Mouse (Mus musculus): ENCODE data around the gene Dusp8. TPM values are rescaled to one million over a fixed set of nuclear protein-coding genes. Genes with fewer than 3 reads are reported as not detected.
"Not testable (repeated sequence)": the region's sequence is repeated elsewhere in the genome, so short reads cannot be mapped to it uniquely, and the experiment has no call there.

The Dusp8 gene
- polyA plus RNA-seq (2014; fragmentation: Nextera tagmentation; extraction: Ambion mirVana): 22.6 and 28.1 TPM in 2 replicates

DNA sequence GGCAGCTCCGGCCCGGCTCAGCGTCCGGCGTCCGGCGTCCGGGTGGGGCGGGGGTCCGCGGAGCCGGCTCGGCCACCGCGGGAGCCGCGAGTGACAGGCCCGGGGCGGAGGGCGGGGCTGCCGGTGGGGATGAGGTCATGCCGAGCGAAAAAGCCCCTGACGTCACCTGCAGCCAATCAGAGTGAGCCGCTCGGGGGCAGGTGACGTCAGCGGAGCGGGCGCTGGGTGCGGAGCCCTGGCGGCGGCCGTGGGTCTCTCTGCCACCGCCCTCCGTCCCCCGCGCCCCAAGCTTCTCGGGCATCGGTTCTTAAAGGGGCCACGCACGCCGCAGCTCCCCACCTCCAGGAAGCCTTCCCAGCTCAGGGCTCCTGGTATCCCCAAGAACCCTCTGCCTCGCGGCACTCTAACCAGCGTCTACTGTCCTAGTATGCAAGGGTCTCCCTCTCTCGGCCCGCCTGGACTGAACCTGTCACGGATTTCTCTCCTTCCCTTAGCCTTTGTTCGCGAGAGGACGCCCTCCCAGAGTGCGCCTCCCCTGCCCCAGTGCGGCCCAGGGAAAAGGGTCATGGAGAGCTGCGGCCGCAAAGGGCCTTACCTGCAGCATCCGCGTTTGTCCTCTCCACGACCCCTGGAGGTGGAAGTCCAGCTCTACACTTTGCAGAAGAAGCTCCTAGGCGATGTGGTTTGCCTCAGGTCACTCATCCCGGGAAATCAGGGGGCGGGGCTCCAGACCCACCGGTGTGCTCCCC is at the start of gene Dusp8:
Dusp8 (minus strand) TSS at position 661 of the 749 bp plus-strand sequence.
- peaks cover 12% of the 10 kb centered on the region for H3K27me3 ChIP-seq (ENCODE audit: control insufficient read depth, insufficient read depth, low read length)
- under 1% methylated on average over 55 of the region's 63 CpGs for WGBS

DNA sequence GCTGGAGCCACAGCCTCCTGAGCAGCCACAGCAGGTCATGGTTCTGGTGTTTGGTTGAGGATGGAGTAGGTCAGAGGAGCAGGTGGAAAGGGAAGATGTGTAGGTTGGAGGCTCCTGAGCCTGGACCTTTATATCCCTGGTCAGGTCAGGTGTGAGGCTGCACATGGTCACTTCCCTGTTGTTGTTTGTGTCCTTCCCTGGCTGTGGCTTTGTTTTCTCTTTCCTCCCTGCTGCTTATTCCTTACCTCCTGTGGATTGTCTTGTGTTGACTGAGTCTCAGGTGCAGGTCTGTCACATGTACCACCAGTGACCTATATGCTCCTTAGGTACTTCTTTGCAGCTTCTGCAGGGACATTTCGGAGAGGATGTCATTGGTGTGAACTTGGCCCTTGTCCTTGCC is 48.9 kb upstream of the Dusp8 start, which contains the start of gene Gm45337:
Gm45337 (minus strand) TSS at position 101 of the 400 bp plus-strand sequence.
- Histone ChIP-seq H3K9ac (ENCODE audit: low read length) (no peak within 1 kb of the TSS), H3K4me2 (ENCODE audit: low read depth, low read length, severe bottlenecking) (no peak within 1 kb of the TSS), H3K4me3 (ENCODE audit: low read depth, low read length) (no peak within 1 kb of the TSS), H3K9me3 (ENCODE audit: control insufficient read depth, low read length) (no peaks in the 10 kb centered on the region), H3K27me3 (ENCODE audit: control insufficient read depth, insufficient read depth, low read length) (no peaks in the 10 kb centered on the region), H3K36me3 (ENCODE audit: control insufficient read depth, insufficient read depth, low read length) (no peaks in the 10 kb centered on the region), H3K27ac (ENCODE audit: low read depth, low read length) (no peak within 1 kb of the TSS), H3K4me1 (replicated peaks; ENCODE audit: control insufficient read depth, insufficient read depth, low read length) (no peaks in the 10 kb centered on the region)
- 76% methylated on average over 1 of the region's 1 CpGs for WGBS
- ATAC-seq (replicated peaks; ENCODE audit: low FRiP score) (no peak), DNase-seq (ENCODE audit: low spot score) (no peak)

More for the DNA sequence above, at the start of gene Dusp8:
- ATAC-seq (replicated peaks; ENCODE audit: low FRiP score) (peak; percentile 89), DNase-seq (ENCODE audit: low spot score) (peak; percentile 96)
- H3K9me3 ChIP-seq (ENCODE audit: control insufficient read depth, low read length): no peaks in the 10 kb centered on the region
- peaks cover 15% of the 10 kb centered on the region for H3K4me1 ChIP-seq (replicated peaks; ENCODE audit: control insufficient read depth, insufficient read depth, low read length)
- H3K4me2 ChIP-seq (ENCODE audit: low read depth, low read length, severe bottlenecking): peak within 1 kb of the TSS; percentile 94
- H3K9ac ChIP-seq (ENCODE audit: low read length): peak within 1 kb of the TSS; percentile 82
- H3K4me3 ChIP-seq (ENCODE audit: low read depth, low read length): peak within 1 kb of the TSS; percentile 83
- H3K27ac ChIP-seq (ENCODE audit: low read depth, low read length): peak within 1 kb of the TSS; percentile 63
- H3K36me3 ChIP-seq (ENCODE audit: control insufficient read depth, insufficient read depth, low read length): no peaks in the 10 kb centered on the region

GRCm38 (mm10) chr7:142143506-142144010 is 47.9 kb upstream of the Dusp8 start:
- H3K9me3 ChIP-seq (ENCODE audit: control insufficient read depth, low read length); ATAC-seq (replicated peaks; ENCODE audit: low FRiP score); DNase-seq (ENCODE audit: low spot score); H3K27me3 ChIP-seq (ENCODE audit: control insufficient read depth, insufficient read depth, low read length); H3K9ac ChIP-seq (ENCODE audit: low read length); H3K36me3 ChIP-seq (ENCODE audit: control insufficient read depth, insufficient read depth, low read length); H3K27ac ChIP-seq (ENCODE audit: low read depth, low read length); H3K4me2 ChIP-seq (ENCODE audit: low read depth, low read length, severe bottlenecking); H3K4me1 ChIP-seq (replicated peaks; ENCODE audit: control insufficient read depth, insufficient read depth, low read length); H3K4me3 ChIP-seq (ENCODE audit: low read depth, low read length): not testable (repeated sequence)
- WGBS: 62% methylated on average over 1 of the region's 1 CpGs

GRCm38 (mm10) chr7:142140696-142141095 is 45.1 kb upstream of the Dusp8 start:
- Histone ChIP-seq H3K36me3 (ENCODE audit: control insufficient read depth, insufficient read depth, low read length) (no peaks in the 10 kb centered on the region), H3K4me3 (ENCODE audit: low read depth, low read length) (no peak overlapping the region), H3K9ac (ENCODE audit: low read length) (no peak overlapping the region), H3K27me3 (ENCODE audit: control insufficient read depth, insufficient read depth, low read length) (no peaks in the 10 kb centered on the region), H3K9me3 (ENCODE audit: control insufficient read depth, low read length) (no peaks in the 10 kb centered on the region), H3K4me2 (ENCODE audit: low read depth, low read length, severe bottlenecking) (no peak overlapping the region), H3K4me1 (replicated peaks; ENCODE audit: control insufficient read depth, insufficient read depth, low read length) (no peaks in the 10 kb centered on the region), H3K27ac (ENCODE audit: low read depth, low read length) (no peak overlapping the region)
- DNase-seq (ENCODE audit: low spot score) (no peak), ATAC-seq (replicated peaks; ENCODE audit: low FRiP score) (no peak)
- WGBS: 47% methylated on average over 1 of the region's 1 CpGs

DNA sequence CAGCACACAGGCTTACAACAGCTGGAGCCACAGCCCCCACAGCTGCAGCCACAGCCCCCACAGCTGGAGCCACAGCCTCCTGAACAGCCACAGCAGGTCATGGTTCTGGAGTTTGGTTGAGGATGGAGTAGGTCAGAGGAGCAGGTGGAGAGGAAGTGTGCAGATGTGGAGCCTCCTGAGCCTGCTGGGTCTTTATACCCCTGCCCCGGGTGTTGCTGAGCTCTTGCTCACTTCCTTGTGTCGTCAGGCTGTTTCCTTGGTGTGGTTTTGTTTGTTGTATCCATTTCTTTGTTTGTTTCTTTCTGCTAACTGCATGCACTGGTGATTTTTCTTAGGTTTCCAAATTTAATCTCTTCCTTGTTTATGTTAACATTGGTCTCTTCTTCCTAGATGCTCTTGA is 40.3 kb upstream of the Dusp8 start, which contains the start of gene Gm39115:
Gm39115 (minus strand) TSS at position 101 of the 400 bp plus-strand sequence.
- not testable (repeated sequence) for H3K27ac ChIP-seq (ENCODE audit: low read depth, low read length); H3K36me3 ChIP-seq (ENCODE audit: control insufficient read depth, insufficient read depth, low read length); H3K4me1 ChIP-seq (replicated peaks; ENCODE audit: control insufficient read depth, insufficient read depth, low read length); H3K27me3 ChIP-seq (ENCODE audit: control insufficient read depth, insufficient read depth, low read length); DNase-seq (ENCODE audit: low spot score); H3K9me3 ChIP-seq (ENCODE audit: control insufficient read depth, low read length); H3K9ac ChIP-seq (ENCODE audit: low read length); H3K4me3 ChIP-seq (ENCODE audit: low read depth, low read length); H3K4me2 ChIP-seq (ENCODE audit: low read depth, low read length, severe bottlenecking); ATAC-seq (replicated peaks; ENCODE audit: low FRiP score)
- WGBS: 48% methylated on average over 2 of the region's 2 CpGs

- DNase-seq (ENCODE audit: low spot score): no peak
- Histone ChIP-seq H3K27ac (ENCODE audit: low read depth, low read length) (no peak overlapping the region), H3K9me3 (ENCODE audit: control insufficient read depth, low read length) (no peaks in the 10 kb centered on the region), H3K36me3 (ENCODE audit: control insufficient read depth, insufficient read depth, low read length) (no peaks in the 10 kb centered on the region), H3K4me2 (ENCODE audit: low read depth, low read length, severe bottlenecking) (no peak overlapping the region), H3K4me3 (ENCODE audit: low read depth, low read length) (no peak overlapping the region), H3K4me1 (replicated peaks; ENCODE audit: control insufficient read depth, insufficient read depth, low read length) (no peaks in the 10 kb centered on the region), H3K27me3 (ENCODE audit: control insufficient read depth, insufficient read depth, low read length) (no peaks in the 10 kb centered on the region), H3K9ac (ENCODE audit: low read length) (no peak overlapping the region)
- WGBS: 64% methylated on average over 4 of the region's 4 CpGs
- no peak for ATAC-seq (replicated peaks; ENCODE audit: low FRiP score)
Measured at GRCm38 (mm10) chr7:142134206-142134995, 38.8 kb upstream of the Dusp8 start.

DNA sequence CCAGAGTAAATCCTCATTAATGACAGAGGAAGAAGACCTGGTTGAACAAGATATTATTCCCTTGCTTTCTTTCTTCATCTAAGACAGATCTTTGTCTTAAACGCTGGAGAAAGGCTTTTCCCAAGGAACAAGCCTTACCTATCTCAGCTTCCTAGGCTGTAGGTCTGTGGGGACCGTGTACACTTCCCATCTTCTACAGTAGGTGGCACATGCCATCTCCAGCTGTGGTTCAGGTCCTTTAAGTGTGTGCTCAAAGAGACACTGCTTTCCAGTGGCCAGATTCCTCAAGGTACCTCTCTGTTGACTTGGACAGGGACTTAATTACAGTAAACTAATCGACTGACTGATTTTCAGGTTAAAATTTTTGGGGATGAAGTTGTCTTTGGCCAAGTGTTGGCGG is 33.2 kb upstream of the Dusp8 start:
- 75% methylated on average over 4 of the region's 4 CpGs for WGBS
- no peak overlapping the region for H3K27ac ChIP-seq (ENCODE audit: low read depth, low read length)
- H3K4me1 ChIP-seq (replicated peaks; ENCODE audit: control insufficient read depth, insufficient read depth, low read length): no peaks in the 10 kb centered on the region
- H3K9me3 ChIP-seq (ENCODE audit: control insufficient read depth, low read length): no peaks in the 10 kb centered on the region
- no peak overlapping the region for H3K9ac ChIP-seq (ENCODE audit: low read length)
- no peak for ATAC-seq (replicated peaks; ENCODE audit: low FRiP score)
- no peak overlapping the region for H3K4me3 ChIP-seq (ENCODE audit: low read depth, low read length)
- H3K4me2 ChIP-seq (ENCODE audit: low read depth, low read length, severe bottlenecking): no peak overlapping the region
- no peak for DNase-seq (ENCODE audit: low spot score)
- no peaks in the 10 kb centered on the region for H3K36me3 ChIP-seq (ENCODE audit: control insufficient read depth, insufficient read depth, low read length)
- H3K27me3 ChIP-seq (ENCODE audit: control insufficient read depth, insufficient read depth, low read length): no peaks in the 10 kb centered on the region

DNA sequence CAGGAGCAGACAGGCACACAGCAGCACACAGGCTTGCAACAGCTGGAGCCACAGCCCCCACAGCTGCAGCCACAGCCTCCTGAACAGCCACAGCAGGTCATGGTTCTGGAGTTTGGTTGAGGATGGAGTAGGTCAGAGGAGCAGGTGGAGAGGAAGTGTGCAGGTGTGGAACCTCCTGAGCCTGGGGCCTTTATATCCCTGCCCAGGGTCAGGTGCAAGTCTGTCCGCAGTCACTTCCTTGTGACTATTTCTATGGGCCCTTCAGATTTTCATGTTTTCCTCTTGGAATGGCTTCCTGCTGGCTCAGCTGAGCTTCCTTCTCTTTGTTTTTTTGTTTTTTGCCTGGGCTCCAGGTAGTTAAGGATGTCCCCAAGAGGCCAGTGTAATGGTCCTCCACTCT is 25.0 kb upstream of the Dusp8 start, which contains the start of gene Gm45618:
Gm45618 (minus strand) TSS at position 101 of the 400 bp plus-strand sequence.
- ATAC-seq (replicated peaks; ENCODE audit: low FRiP score); H3K4me3 ChIP-seq (ENCODE audit: low read depth, low read length); DNase-seq (ENCODE audit: low spot score); H3K9me3 ChIP-seq (ENCODE audit: control insufficient read depth, low read length); H3K4me2 ChIP-seq (ENCODE audit: low read depth, low read length, severe bottlenecking); H3K9ac ChIP-seq (ENCODE audit: low read length); H3K4me1 ChIP-seq (replicated peaks; ENCODE audit: control insufficient read depth, insufficient read depth, low read length); H3K36me3 ChIP-seq (ENCODE audit: control insufficient read depth, insufficient read depth, low read length); H3K27me3 ChIP-seq (ENCODE audit: control insufficient read depth, insufficient read depth, low read length); H3K27ac ChIP-seq (ENCODE audit: low read depth, low read length): not testable (repeated sequence)
- WGBS: 93% methylated on average over 1 of the region's 1 CpGs
